Mouse (Mus musculus): ENCODE data around the gene C2cd4d. TPM values are rescaled to one million over a fixed set of nuclear protein-coding genes. Genes with fewer than 3 reads are reported as not detected.

C2cd4d gene
- polyA plus RNA-seq, 1 experiment, result not detected

- no peaks in the 10 kb centered on the region; the same call in 1 of the 2 replicates for H3K4me1 ChIP-seq (ENCODE audit: control insufficient read depth)
- TF ChIP-seq TAL1 (IDR thresholded peaks at IDR 0.05; ENCODE audit: low read length), result no peak
- TF ChIP-seq GATA1 (IDR thresholded peaks at IDR 0.05; ENCODE audit: low read length), result no peak
- no peaks in the 10 kb centered on the region for H3K9me3 ChIP-seq (ENCODE audit: control insufficient read depth, low read length)
- peaks cover 4% of the 10 kb centered on the region for H3K27me3 ChIP-seq (ENCODE audit: control insufficient read depth)
- H3K4me3 ChIP-seq (replicated peaks), result peak overlapping the region; percentile 14
- H3K36me3 ChIP-seq (ENCODE audit: control insufficient read depth), result no peaks in the 10 kb centered on the region
These were observed 10.9 kb downstream of the C2cd4d start for GRCm38 (mm10) chr3:94373090-94373489.

GRCm38 (mm10) chr3:94373597-94374011 is 11.4 kb downstream of the C2cd4d start:
- Histone ChIP-seq H3K9me3 (ENCODE audit: control insufficient read depth, low read length) (no peaks in the 10 kb centered on the region), H3K4me3 (replicated peaks) (no peak overlapping the region), H3K27me3 (ENCODE audit: control insufficient read depth) (peaks cover 4% of the 10 kb centered on the region), H3K4me1 (ENCODE audit: control insufficient read depth) (no peaks in the 10 kb centered on the region; the same call in 1 of the 2 replicates), H3K36me3 (ENCODE audit: control insufficient read depth) (no peaks in the 10 kb centered on the region)
- TF ChIP-seq GATA1 (IDR thresholded peaks at IDR 0.05; ENCODE audit: low read length), result no peak
- TF ChIP-seq TAL1 (IDR thresholded peaks at IDR 0.05; ENCODE audit: low read length), result no peak

GRCm38 (mm10) chr3:94374636-94375035 is 12.4 kb downstream of the C2cd4d start:
- H3K36me3 ChIP-seq (ENCODE audit: control insufficient read depth), result no peaks in the 10 kb centered on the region
- no peak overlapping the region for H3K4me3 ChIP-seq (replicated peaks)
- H3K27me3 ChIP-seq (ENCODE audit: control insufficient read depth), result peaks cover 4% of the 10 kb centered on the region
- no peak for TF ChIP-seq TAL1 (IDR thresholded peaks at IDR 0.05; ENCODE audit: low read length)
- no peak for TF ChIP-seq GATA1 (IDR thresholded peaks at IDR 0.05; ENCODE audit: low read length)
- H3K9me3 ChIP-seq (ENCODE audit: control insufficient read depth, low read length), result no peaks in the 10 kb centered on the region
- H3K4me1 ChIP-seq (ENCODE audit: control insufficient read depth), result no peaks in the 10 kb centered on the region; the same call in 1 of the 2 replicates

GRCm38 (mm10) chr3:94375146-94375545 is 12.9 kb downstream of the C2cd4d start:
- H3K4me1 ChIP-seq (ENCODE audit: control insufficient read depth), result no peaks in the 10 kb centered on the region; the same call in 1 of the 2 replicates
- TF ChIP-seq GATA1 (IDR thresholded peaks at IDR 0.05; ENCODE audit: low read length) (no peak), TAL1 (IDR thresholded peaks at IDR 0.05; ENCODE audit: low read length) (no peak)
- no peaks in the 10 kb centered on the region for H3K36me3 ChIP-seq (ENCODE audit: control insufficient read depth)
- no peaks in the 10 kb centered on the region for H3K9me3 ChIP-seq (ENCODE audit: control insufficient read depth, low read length)
- H3K27me3 ChIP-seq (ENCODE audit: control insufficient read depth), result peaks cover 4% of the 10 kb centered on the region
- no peak overlapping the region for H3K4me3 ChIP-seq (replicated peaks)

GRCm38 (mm10) chr3:94375861-94376260 is 13.6 kb downstream of the C2cd4d start:
- Histone ChIP-seq H3K4me1 (ENCODE audit: control insufficient read depth) (no peaks in the 10 kb centered on the region; the same call in 1 of the 2 replicates), H3K4me3 (replicated peaks) (no peak overlapping the region), H3K9me3 (ENCODE audit: control insufficient read depth, low read length) (no peaks in the 10 kb centered on the region), H3K27me3 (ENCODE audit: control insufficient read depth) (peaks cover 4% of the 10 kb centered on the region), H3K36me3 (ENCODE audit: control insufficient read depth) (no peaks in the 10 kb centered on the region)
- TF ChIP-seq TAL1 (IDR thresholded peaks at IDR 0.05; ENCODE audit: low read length), result no peak
- TF ChIP-seq GATA1 (IDR thresholded peaks at IDR 0.05; ENCODE audit: low read length), result no peak

- Histone ChIP-seq H3K9me3 (ENCODE audit: control insufficient read depth, low read length) (no peaks in the 10 kb centered on the region), H3K4me1 (ENCODE audit: control insufficient read depth) (no peaks in the 10 kb centered on the region; the same call in 1 of the 2 replicates), H3K4me3 (replicated peaks) (no peak overlapping the region), H3K36me3 (ENCODE audit: control insufficient read depth) (no peaks in the 10 kb centered on the region), H3K27me3 (ENCODE audit: control insufficient read depth) (peaks cover 4% of the 10 kb centered on the region)
- no peak for TF ChIP-seq TAL1 (IDR thresholded peaks at IDR 0.05; ENCODE audit: low read length)
- TF ChIP-seq GATA1 (IDR thresholded peaks at IDR 0.05; ENCODE audit: low read length), result no peak
These were observed 15.0 kb downstream of the C2cd4d start for GRCm38 (mm10) chr3:94377028-94377923.

- no peaks in the 10 kb centered on the region for H3K9me3 ChIP-seq (ENCODE audit: control insufficient read depth, low read length)
- H3K4me3 ChIP-seq (replicated peaks), result no peak overlapping the region
- H3K36me3 ChIP-seq (ENCODE audit: control insufficient read depth), result no peaks in the 10 kb centered on the region
- no peaks in the 10 kb centered on the region for H3K4me1 ChIP-seq (ENCODE audit: control insufficient read depth)
- TF ChIP-seq GATA1 (IDR thresholded peaks at IDR 0.05; ENCODE audit: low read length) (no peak), TAL1 (IDR thresholded peaks at IDR 0.05; ENCODE audit: low read length) (no peak)
- no peaks in the 10 kb centered on the region for H3K27me3 ChIP-seq (ENCODE audit: control insufficient read depth)
These were observed 17.7 kb downstream of the C2cd4d start for GRCm38 (mm10) chr3:94379831-94380510.

GRCm38 (mm10) chr3:94382308-94382707 is 20.1 kb downstream of the C2cd4d start:
- H3K27me3 ChIP-seq (ENCODE audit: control insufficient read depth), result no peaks in the 10 kb centered on the region
- no peaks in the 10 kb centered on the region for H3K4me1 ChIP-seq (ENCODE audit: control insufficient read depth)
- no peaks in the 10 kb centered on the region for H3K9me3 ChIP-seq (ENCODE audit: control insufficient read depth, low read length)
- TF ChIP-seq TAL1 (IDR thresholded peaks at IDR 0.05; ENCODE audit: low read length), result no peak
- no peak for TF ChIP-seq GATA1 (IDR thresholded peaks at IDR 0.05; ENCODE audit: low read length)
- H3K36me3 ChIP-seq (ENCODE audit: control insufficient read depth), result no peaks in the 10 kb centered on the region
- H3K4me3 ChIP-seq (replicated peaks), result no peak overlapping the region

- Histone ChIP-seq H3K4me3 (replicated peaks) (no peak overlapping the region), H3K27me3 (ENCODE audit: control insufficient read depth) (no peaks in the 10 kb centered on the region), H3K36me3 (ENCODE audit: control insufficient read depth) (no peaks in the 10 kb centered on the region), H3K9me3 (ENCODE audit: control insufficient read depth, low read length) (no peaks in the 10 kb centered on the region), H3K4me1 (ENCODE audit: control insufficient read depth) (no peaks in the 10 kb centered on the region)
- TF ChIP-seq TAL1 (IDR thresholded peaks at IDR 0.05; ENCODE audit: low read length) (no peak), GATA1 (IDR thresholded peaks at IDR 0.05; ENCODE audit: low read length) (no peak)
These were observed 21.2 kb downstream of the C2cd4d start for GRCm38 (mm10) chr3:94383476-94383875.
